Mouse (Mus musculus) frontal cortex, adult 2 months (tissue): ENCODE measurements around the gene Fbxw13. TPM values are rescaled to one million over a fixed set of nuclear protein-coding genes. Genes with fewer than 3 reads are reported as not detected.
"Not testable (repeated sequence)": the region's sequence is repeated elsewhere in the genome, so short reads cannot be mapped to it uniquely, and the experiment has no call there.

Experiments used
- DNase-seq, 2 experiments: peaks; one replicate each; pipeline ENCODE4 v3.0.0; 2022; ENCODE audit warnings: low spot score in 1 of 2; ENCODE audit errors: extremely low spot score in 1 of 2
- polyA plus RNA-seq: library from polyadenylated mRNA; depleted of rRNA; stranded (reverse); fragments of >200 nt; gene quantifications from 2 replicates; pipeline ENCODE4 v1.2.3, GENCODE M21; 2012; rRNA removed

Gene Fbxw13
- polyA plus RNA-seq = not detected in 2 replicates

DNA sequence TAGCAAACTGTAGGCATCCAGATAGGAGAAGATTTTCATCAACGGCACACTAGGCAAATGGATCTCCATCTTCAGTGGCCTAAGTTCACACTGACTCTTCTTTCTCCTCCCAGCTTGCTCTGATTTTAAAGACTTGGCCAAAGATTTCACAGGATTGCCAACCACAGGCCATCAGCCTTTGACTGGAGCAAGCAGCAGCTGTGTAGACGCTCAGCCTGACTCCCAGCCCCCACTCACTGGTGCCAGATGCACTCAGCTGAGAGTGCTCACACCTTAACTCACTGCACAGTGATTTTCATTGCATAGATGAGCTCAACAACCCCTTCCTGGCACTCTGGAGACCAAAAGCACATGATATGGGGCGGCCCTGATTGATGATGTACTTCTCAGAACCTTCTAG, at the start of gene Fbxw13:
Gene Fbxw13, minus strand, starts transcription at position 101 of the 400 bp plus-strand sequence.
- not testable (repeated sequence) for DNase-seq

DNA sequence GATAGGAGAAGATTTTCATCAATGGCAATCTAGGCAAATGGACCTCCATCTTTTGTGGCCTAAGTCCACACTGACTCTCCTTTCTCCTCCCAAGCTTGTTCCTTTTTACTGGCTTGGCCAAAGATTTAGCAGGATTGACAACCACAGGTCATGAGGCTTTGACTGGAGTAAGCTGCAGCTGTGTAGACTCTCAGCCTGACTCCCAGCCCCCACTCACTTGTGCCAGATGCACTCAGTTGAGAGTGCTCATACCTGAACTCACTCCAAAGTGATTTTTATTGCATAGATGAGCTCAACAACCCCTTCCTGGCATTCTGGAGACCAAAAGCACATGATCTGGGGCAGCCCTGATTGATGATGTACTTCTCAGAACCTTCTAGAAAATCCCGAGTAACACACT, 38.9 kb upstream of the Fbxw13 start, which contains the start of gene Fbxw20:
Gene Fbxw20, minus strand, starts transcription at position 101 of the 400 bp plus-strand sequence.
- DNase-seq = no peak

GRCm38 (mm10) chr9:109218449-109218848, 22.7 kb upstream of the Fbxw13 start:
- no peak for DNase-seq

- DNase-seq = peak in 1 of 2 experiments; percentile 3
Observed at GRCm38 (mm10) chr9:109201347-109201746, 5.6 kb upstream of the Fbxw13 start.

DNA sequence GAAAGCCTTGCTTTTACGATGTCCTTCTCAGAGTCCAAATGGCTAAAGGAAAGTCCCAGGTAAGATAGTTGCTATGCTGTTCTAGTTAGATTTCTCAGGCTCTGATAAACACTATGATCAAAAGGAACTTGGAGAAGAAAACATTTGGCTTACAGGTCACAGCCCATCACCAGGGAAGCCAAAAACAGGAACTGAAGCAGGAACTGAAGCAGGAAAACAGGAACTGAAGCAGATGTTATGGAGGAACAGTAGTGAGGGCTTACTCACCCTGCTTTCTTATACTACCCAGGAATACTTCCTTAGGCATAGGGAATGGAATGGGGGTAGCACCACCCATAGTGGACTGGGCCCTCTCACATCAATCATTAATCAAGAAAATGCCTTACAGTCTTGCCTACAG, 4.6 kb upstream of the Fbxw13 start:
- no peak for DNase-seq

DNA sequence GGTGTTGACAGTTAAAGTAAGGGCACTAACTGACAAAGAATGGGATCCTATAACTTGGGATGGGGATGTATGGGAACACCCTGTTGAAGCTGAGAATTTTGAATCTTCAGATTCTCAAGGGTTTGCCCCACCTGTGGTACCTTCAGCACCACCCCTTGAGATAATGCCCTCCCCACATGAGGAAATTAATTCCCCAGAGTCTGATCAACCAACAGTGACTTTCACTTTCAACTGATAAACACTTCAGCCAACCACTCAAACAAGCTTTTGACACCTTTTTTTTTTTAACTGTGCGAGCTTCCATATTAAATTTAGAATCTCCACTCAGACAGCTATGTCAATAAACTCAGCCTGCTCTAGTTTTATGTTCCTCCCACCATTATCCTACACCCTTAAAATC, 3.6 kb upstream of the Fbxw13 start:
- DNase-seq = no peak

DNA sequence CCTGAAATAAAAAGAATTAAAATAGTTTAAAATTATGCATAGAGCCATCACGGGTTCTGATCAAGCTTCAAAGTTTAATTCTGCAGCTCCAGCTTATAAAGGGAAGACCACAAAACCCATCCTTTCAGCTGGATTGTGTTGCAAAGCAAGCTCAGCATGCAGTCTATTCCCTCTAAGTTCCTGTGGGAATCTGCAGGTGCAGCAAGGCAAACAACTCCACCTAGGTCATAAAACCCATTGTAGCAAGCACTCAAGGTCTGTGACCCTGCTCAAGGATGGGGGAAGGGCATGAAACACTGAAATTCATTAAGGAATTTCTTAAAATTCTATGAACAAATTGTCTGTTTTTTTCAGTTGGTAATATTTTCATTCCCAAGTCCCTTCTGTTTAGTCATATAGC, 18.6 kb downstream of the Fbxw13 start:
- no peak for DNase-seq

DNA sequence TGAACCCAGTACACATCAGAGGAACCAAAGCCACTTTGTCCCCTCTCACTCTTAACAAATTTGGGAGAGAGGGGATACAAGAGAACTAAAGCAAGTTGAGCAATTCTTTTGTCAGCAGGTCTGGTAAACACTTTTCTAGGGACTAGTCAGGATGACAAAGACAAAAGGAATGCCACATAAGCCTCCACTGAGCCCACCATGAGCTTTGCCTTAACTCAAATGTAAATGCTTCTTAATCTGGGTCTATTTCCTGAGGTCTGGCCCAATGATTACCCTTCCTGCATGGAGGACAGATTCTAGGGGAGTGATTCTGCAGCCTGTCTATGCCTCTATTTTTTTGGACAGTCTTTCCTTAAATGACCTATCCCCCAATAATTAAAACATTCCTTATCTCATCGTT, 19.5 kb downstream of the Fbxw13 start:
- DNase-seq = no peak

DNA sequence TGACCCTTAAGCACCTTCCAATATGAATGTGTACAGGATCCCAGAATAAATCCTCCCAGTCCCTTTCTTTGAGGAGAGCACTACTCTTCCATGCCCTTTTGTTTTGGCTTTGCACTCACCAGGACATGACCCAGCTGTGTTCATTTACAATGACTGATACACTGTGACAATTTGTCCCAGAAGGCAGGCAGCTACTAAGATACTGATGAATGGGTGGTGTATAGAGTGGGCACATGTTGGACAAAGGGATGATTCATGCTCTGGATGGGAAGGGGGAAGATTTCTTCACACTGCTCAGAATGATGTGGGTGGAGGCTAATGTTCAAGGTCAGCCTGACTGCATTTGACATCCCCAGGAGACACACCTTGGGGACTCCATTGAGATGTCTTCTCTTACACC, 28.5 kb downstream of the Fbxw13 start:
- DNase-seq = no peak

GRCm38 (mm10) chr9:109161941-109162340, 33.8 kb downstream of the Fbxw13 start, which contains the start of gene Fbxw21:
TSS of gene Fbxw21 (minus strand) at chr9:109162041.
- no peak for DNase-seq

DNA sequence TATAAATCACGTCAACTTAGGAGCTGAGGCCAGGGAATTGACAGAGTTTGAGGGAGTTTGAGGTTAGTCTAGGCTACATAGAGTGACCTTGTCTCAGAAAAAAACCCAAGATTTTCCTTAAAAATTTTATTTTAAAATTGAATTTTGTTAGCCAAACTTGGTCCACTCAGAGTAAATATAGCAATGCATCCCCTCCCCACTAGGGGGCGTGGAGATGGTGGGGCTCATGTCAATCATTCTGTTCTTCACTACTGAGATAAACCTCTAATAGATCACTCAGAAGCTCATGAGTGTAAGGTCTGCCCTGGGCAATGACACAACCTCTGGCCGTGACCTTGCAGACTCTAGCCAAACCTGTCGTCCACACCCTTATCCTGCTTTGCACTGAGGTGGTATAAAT, 55.4 kb downstream of the Fbxw13 start:
- DNase-seq = not testable (repeated sequence)

GRCm38 (mm10) chr9:109130076-109130475, 65.7 kb downstream of the Fbxw13 start:
- no peak for DNase-seq

Other genes with a start within 250 kb of the Fbxw13 start
- gene Col7a1, start 242.4 kb downstream of the Fbxw13 start, polyA plus RNA-seq = 12.1 and 13.2 TPM in 2 replicates
- gene Ucn2, start 210.0 kb downstream of the Fbxw13 start, polyA plus RNA-seq = 0.38 and 0.92 TPM in 2 replicates
- 17.9 and 18.1 TPM in 2 replicates for gene Pfkfb4, start 204.2 kb downstream of the Fbxw13 start, polyA plus RNA-seq
- 101 and 107 TPM in 2 replicates for gene Shisa5, start 157.4 kb downstream of the Fbxw13 start, polyA plus RNA-seq
- 36.9 and 43.5 TPM in 2 replicates for gene Trex1, start 136.2 kb downstream of the Fbxw13 start, polyA plus RNA-seq
- 35.6 and 37.6 TPM in 2 replicates for gene Atrip, start 121.9 kb downstream of the Fbxw13 start, polyA plus RNA-seq
- gene Ccdc51, start 113.5 kb downstream of the Fbxw13 start, polyA plus RNA-seq = 5.9 and 6.0 TPM in 2 replicates
- 173 and 184 TPM in 2 replicates for gene Tma7, start 113.4 kb downstream of the Fbxw13 start, polyA plus RNA-seq
- gene Plxnb1, start 100.6 kb downstream of the Fbxw13 start, polyA plus RNA-seq = 27.6 and 32.6 TPM in 2 replicates
- gene Fbxw21, start 33.9 kb downstream of the Fbxw13 start, polyA plus RNA-seq = not detected in 2 replicates
- gene Fbxw20, start 38.8 kb upstream of the Fbxw13 start, polyA plus RNA-seq = not detected in 2 replicates
- 0.06 TPM in 1 of 2 replicates, not detected in the other for gene Fbxw14, start 91.7 kb upstream of the Fbxw13 start, polyA plus RNA-seq
- not detected in 2 replicates for gene Fbxw28, start 143.7 kb upstream of the Fbxw13 start, polyA plus RNA-seq
- gene Fbxw22, start 208.3 kb upstream of the Fbxw13 start, polyA plus RNA-seq = not detected in 2 replicates